Mouse (Mus musculus) C2C12 (cell line): Measurements from ENCODE around the gene Ctnnd2. TPM values are rescaled to one million over a fixed set of nuclear protein-coding genes. Genes with fewer than 3 reads are reported as not detected.

Experiments used
- H3K27me3 ChIP-seq: one replicate; pipeline ENCODE4 v1.6.1; 2011; ENCODE audit not compliant: control insufficient read depth, insufficient read depth, insufficient read length
- H3K36me3 ChIP-seq: one replicate; pipeline ENCODE4 v1.6.1; 2011; ENCODE audit not compliant: control insufficient read depth, insufficient read depth
- H3K4me3 ChIP-seq: one replicate; pipeline ENCODE4 v1.5.1; 2011; ENCODE audit warnings: mild to moderate bottlenecking, control low read depth; ENCODE audit not compliant: poor library complexity, insufficient read depth, severe bottlenecking
- H3K79me2 ChIP-seq: one replicate; pipeline ENCODE4 v1.6.1; 2011; ENCODE audit not compliant: control insufficient read depth, insufficient read depth
- H3K79me3 ChIP-seq: one replicate; pipeline ENCODE4 v1.6.1; 2011; ENCODE audit warnings: low read depth, control low read depth
- H3ac ChIP-seq: one replicate; pipeline ENCODE3; 2011; ENCODE audit warnings: low read depth; ENCODE audit not compliant: control insufficient read depth, insufficient read length
- CEBPB ChIP-seq: IDR thresholded peaks from one replicate; pipeline ENCODE4 v1.6.1; 2011; ENCODE audit warnings: low read depth, mild to moderate bottlenecking, control low read depth, moderate library complexity
- CTCF ChIP-seq: IDR thresholded peaks from one replicate; pipeline ENCODE4 v1.5.1; 2011; ENCODE audit not compliant: control insufficient read depth, insufficient read depth, insufficient read length
- FOSL1 ChIP-seq: IDR thresholded peaks from one replicate; pipeline ENCODE4 v1.8.0; 2011; ENCODE audit warnings: mild to moderate bottlenecking, low read length; ENCODE audit not compliant: poor library complexity, insufficient read depth, severe bottlenecking
- MAX ChIP-seq: IDR thresholded peaks from one replicate; pipeline ENCODE4 v1.6.1; 2011; ENCODE audit warnings: mild to moderate bottlenecking, control low read depth
- MYOD1 ChIP-seq: IDR thresholded peaks from one replicate; pipeline ENCODE4 v1.6.1; 2011; ENCODE audit warnings: low read depth; ENCODE audit not compliant: control insufficient read depth, insufficient read length
- MYOG ChIP-seq: IDR thresholded peaks from one replicate; pipeline ENCODE4 v1.6.1; 2011; ENCODE audit not compliant: control insufficient read depth, insufficient read length; ENCODE audit errors: extremely low read depth
- USF1 ChIP-seq: IDR thresholded peaks from one replicate; pipeline ENCODE4 v1.6.1; 2011; ENCODE audit warnings: low read depth, mild to moderate bottlenecking, control low read depth, moderate library complexity
- polyA plus RNA-seq: library from polyadenylated mRNA; unstranded; fragments of >200 nt; fragmentation: generic; extraction: Trizol; gene quantifications from one replicate; pipeline ENCODE4 v1.2.1, GENCODE M21; 2012; ENCODE audit warnings: missing spikeins

Gene Ctnnd2
- polyA plus RNA-seq, 1 experiment: 0.07 TPM

DNA sequence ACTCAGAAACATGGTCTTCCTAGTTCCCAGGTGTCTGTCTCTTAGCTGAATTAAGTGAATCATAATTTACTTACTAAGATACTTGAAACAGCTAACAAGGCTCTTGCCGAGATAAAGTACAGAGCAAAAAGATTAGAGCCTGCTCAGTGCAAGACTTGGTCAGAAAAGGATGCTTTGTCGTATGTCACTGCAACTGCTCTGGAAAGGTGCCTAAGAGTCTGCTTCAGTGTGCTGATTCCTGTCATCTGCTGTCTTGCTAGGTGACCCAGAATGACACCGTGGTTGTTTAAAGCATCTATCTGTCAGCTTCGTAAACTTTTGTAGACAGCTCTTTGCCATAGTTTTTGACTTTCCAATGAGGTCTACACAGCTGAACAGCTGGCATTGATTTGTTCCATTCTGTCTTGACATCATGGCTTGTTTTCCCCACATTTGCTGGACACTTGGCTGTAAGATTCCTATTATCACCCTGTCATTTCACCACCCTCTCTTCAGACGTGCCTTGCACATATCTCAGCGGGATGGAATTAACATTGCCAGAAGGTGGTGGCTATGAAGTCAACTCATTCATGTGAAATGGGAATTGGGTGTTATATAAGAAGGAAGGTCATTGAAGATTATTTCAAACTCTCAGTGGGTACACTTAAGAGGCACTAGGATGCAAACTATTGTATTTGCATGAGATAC is 299.0 kb downstream of the Ctnnd2 start:
- Histone ChIP-seq H3K27me3 (no peaks in the 10 kb centered on the region), H3K36me3 (no peaks in the 10 kb centered on the region), H3ac (no peak overlapping the region), H3K4me3 (no peak overlapping the region), H3K79me3 (no peaks in the 10 kb centered on the region), H3K79me2 (no peaks in the 10 kb centered on the region)
- TF ChIP-seq MYOG (no peak), FOSL1 (no peak), MAX (no peak), USF1 (no peak), CTCF (no peak), CEBPB (no peak), MYOD1 (no peak)

- no peaks in the 10 kb centered on the region for H3K79me3 ChIP-seq
- peaks cover 4% of the 10 kb centered on the region for H3K27me3 ChIP-seq
- H3K4me3 ChIP-seq: no peak overlapping the region
- H3K36me3 ChIP-seq: no peaks in the 10 kb centered on the region
- H3K79me2 ChIP-seq: no peaks in the 10 kb centered on the region
- TF ChIP-seq CEBPB: no peak
- TF ChIP-seq USF1: no peak
- TF ChIP-seq MYOG: no peak
- TF ChIP-seq MYOD1: no peak
- TF ChIP-seq FOSL1: no peak
- TF ChIP-seq CTCF: no peak
- no peak for TF ChIP-seq MAX
- H3ac ChIP-seq: no peak overlapping the region
These were observed 308.3 kb downstream of the Ctnnd2 start for GRCm38 (mm10) chr15:30480676-30481075.

DNA sequence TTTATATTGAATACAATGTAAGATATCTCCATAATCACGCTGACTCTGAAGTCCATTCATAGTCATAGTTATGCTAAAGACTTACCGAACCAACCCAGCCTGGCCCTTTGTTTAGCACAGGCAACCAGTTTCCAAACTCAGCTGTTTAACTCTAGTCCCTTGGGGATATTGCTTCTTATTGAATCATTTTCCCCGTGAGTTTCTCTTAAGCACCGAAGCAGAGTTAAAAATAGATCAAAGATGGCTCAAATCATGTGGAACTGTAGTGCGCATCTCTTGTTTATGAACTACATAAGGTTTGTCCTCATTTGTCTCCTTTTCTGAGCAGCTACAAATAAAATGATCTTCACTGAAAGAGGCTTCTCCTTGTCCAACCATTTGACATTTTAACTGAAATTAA is 334.1 kb downstream of the Ctnnd2 start:
- TF ChIP-seq CTCF (no peak), CEBPB (no peak), USF1 (no peak), MYOD1 (no peak), MYOG (no peak), MAX (no peak)
- Histone ChIP-seq H3K79me3 (no peaks in the 10 kb centered on the region), H3K36me3 (no peaks in the 10 kb centered on the region), H3K27me3 (no peaks in the 10 kb centered on the region), H3K4me3 (no peak overlapping the region), H3K79me2 (no peaks in the 10 kb centered on the region), H3ac (no peak overlapping the region)

DNA sequence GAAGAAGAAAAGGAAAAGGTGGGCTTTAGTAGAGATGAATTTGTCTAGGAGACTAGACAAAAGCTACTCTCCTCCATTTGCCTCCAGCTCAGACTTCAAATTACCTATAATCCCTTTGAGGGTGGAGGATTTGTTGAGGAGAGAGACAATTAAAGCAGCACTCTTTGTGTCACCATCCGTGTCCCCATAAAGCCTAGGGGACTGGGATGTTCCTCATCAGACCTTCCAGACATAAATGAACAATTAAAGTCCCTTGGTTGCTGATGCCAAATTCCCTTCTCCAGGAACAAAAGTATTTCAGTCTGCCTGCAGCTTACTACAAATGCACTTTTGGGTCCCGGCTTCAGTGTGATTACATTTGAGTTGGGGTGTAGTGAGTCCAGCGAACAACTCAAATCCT is 340.1 kb downstream of the Ctnnd2 start:
- Histone ChIP-seq H3K79me2 (no peaks in the 10 kb centered on the region), H3ac (no peak overlapping the region), H3K36me3 (no peaks in the 10 kb centered on the region), H3K79me3 (no peaks in the 10 kb centered on the region), H3K27me3 (no peaks in the 10 kb centered on the region), H3K4me3 (no peak overlapping the region)
- TF ChIP-seq CTCF (no peak), MYOD1 (no peak), USF1 (no peak), CEBPB (no peak), MYOG (no peak), MAX (no peak), FOSL1 (no peak)

DNA sequence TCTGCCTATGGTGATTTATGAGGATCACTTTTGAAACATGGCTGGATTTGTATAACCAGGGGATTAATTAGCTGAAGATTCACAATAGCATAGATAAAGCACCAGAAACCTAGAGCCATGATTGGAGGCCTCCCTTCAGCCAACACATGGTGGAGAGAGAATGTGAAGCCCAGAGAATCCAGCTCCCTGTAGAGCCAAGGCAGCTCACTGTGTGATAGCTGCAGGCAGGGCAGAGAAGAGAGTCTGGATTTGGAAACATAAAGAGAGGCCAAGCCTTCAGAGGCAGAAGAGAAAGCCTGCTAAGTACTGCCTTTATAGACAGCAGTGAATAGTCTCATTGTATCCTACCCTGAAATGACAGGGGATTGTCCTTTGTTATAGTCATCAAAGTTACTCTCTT is 340.7 kb downstream of the Ctnnd2 start:
- no peaks in the 10 kb centered on the region for H3K36me3 ChIP-seq
- H3K4me3 ChIP-seq: no peak overlapping the region
- no peaks in the 10 kb centered on the region for H3K27me3 ChIP-seq
- no peaks in the 10 kb centered on the region for H3K79me3 ChIP-seq
- no peaks in the 10 kb centered on the region for H3K79me2 ChIP-seq
- H3ac ChIP-seq: no peak overlapping the region
- TF ChIP-seq MAX (no peak), CTCF (no peak), MYOG (no peak), FOSL1 (no peak), CEBPB (no peak), USF1 (no peak), MYOD1 (no peak)

DNA sequence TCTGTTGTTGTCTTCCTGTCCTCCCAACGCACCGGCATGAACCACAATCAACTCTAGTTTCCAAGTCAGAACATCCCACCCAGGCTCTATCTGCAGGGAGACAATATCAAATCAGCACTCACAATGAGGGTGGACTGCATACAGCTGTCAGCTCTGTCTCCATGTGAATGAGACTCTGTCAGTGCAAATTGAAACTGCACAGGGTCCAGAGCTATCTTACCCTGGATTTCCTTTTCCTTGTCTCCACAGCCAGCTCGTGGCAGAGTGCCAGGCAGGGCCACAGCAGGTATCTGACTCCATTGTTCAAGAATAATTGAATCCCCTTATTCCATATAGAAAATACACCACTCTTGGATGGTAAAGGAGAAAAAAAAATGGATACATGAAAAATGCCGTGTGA is 343.0 kb downstream of the Ctnnd2 start:
- Histone ChIP-seq H3ac (no peak overlapping the region), H3K27me3 (no peaks in the 10 kb centered on the region), H3K4me3 (no peak overlapping the region), H3K79me3 (no peaks in the 10 kb centered on the region), H3K79me2 (no peaks in the 10 kb centered on the region), H3K36me3 (no peaks in the 10 kb centered on the region)
- TF ChIP-seq USF1: no peak
